Mouse (Mus musculus): ENCODE results near the gene Abtb1. TPM values are rescaled to one million over a fixed set of nuclear protein-coding genes. Genes with fewer than 3 reads are reported as not detected.

The Abtb1 gene
- polyA plus RNA-seq, 1 experiment from 2014 or later = 23.5 TPM

DNA sequence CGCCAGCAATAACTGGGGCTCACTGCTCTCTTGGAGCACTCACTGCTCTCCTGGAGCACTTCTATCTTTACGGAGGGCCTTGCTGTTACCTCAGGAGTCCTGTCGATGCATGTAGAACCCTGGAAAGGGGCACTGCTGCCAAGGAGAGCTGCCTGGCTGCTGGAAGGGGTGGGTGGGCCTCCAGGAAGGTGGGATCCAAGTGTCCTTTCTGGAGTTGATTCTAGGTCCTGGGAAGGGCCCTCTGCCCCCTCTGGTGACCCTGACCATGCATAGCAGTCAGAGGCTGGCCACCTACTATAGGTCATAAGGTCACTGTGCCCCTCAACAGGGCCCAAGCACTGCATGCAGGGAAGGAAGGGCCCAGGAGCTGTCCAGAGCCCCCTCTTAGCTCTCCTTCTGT is 14.8 kb downstream of the Abtb1 start:
- Histone ChIP-seq H3K9ac (no peak overlapping the region), H3K4me2 (no peak overlapping the region), H3K9me3 (no peaks in the 10 kb centered on the region), H3K27ac (peak overlapping the region; percentile 16; the same call in 1 of the 2 replicates), H3K36me3 (replicated peaks) (no peaks in the 10 kb centered on the region), H3K4me3 (replicated peaks) (no peak overlapping the region), H3K4me1 (peaks cover 9% of the 10 kb centered on the region), H3K27me3 (0 out of 2 replicates have a peak, but pooled peaks cover 9% of the 10 kb centered on the region)
- no peak for ATAC-seq (ENCODE audit: low FRiP score)
- 70% methylated on average over 3 of the region's 3 CpGs for WGBS

DNA sequence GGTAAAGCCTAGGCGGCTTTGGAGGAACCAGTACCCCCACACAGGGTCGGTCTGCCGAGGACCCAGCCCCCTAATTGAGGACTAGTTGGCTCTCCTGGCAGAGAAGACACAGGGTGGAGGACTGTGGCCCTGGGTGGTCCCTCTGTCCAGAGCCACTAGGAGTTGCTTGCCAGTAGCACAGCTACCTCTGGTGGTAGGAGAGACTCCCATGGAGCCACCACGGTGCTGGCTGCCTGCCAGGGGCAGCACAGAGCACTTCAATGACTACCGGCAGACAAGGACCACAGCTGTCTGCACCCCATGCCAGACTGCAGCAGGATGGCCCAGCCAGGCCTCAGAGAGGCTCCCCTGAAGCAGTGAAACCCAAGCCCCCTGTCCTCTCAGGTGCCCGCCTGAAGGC is 15.2 kb downstream of the Abtb1 start:
- H3K27ac ChIP-seq = peak overlapping the region; percentile 16; the same call in 1 of the 2 replicates
- no peak overlapping the region for H3K9ac ChIP-seq
- H3K9me3 ChIP-seq = no peaks in the 10 kb centered on the region
- 28% methylated on average over 6 of the region's 6 CpGs for WGBS
- H3K4me2 ChIP-seq = no peak overlapping the region
- no peaks in the 10 kb centered on the region for H3K36me3 ChIP-seq (replicated peaks)
- H3K4me3 ChIP-seq (replicated peaks) = no peak overlapping the region
- peak; percentile 69 for ATAC-seq (ENCODE audit: low FRiP score)
- H3K4me1 ChIP-seq = peaks cover 9% of the 10 kb centered on the region
- H3K27me3 ChIP-seq = 0 out of 2 replicates have a peak, but pooled peaks cover 9% of the 10 kb centered on the region

DNA sequence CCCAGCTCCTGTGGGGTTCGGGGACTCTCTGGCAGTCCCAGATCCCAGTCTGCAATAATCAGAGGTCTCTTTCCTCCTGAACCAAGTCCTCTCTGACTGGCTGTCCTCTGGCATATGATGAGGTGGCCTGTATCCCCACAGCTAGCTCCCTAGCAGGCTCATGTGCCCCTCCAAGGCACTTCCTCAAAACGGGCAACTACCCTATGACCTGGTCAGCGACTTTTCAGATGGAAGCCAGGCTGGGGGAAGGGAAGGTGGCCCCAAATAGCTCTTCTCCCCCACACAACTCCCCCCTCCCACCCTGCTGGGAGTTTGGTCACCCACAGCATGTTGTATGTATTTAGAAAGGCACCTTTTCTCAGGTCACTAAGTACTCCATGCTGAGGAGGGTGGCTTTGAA is 15.7 kb downstream of the Abtb1 start:
- Histone ChIP-seq H3K36me3 (replicated peaks) (no peaks in the 10 kb centered on the region), H3K4me1 (peaks cover 9% of the 10 kb centered on the region), H3K9ac (no peak overlapping the region), H3K27ac (0 out of 2 replicates have a peak overlapping the region, but pooled peaks have one; percentile 2), H3K4me3 (replicated peaks) (no peak overlapping the region), H3K27me3 (0 out of 2 replicates have a peak, but pooled peaks cover 9% of the 10 kb centered on the region), H3K9me3 (no peaks in the 10 kb centered on the region), H3K4me2 (no peak overlapping the region)
- 52% methylated on average over 3 of the region's 3 CpGs for WGBS
- ATAC-seq (ENCODE audit: low FRiP score) = no peak

DNA sequence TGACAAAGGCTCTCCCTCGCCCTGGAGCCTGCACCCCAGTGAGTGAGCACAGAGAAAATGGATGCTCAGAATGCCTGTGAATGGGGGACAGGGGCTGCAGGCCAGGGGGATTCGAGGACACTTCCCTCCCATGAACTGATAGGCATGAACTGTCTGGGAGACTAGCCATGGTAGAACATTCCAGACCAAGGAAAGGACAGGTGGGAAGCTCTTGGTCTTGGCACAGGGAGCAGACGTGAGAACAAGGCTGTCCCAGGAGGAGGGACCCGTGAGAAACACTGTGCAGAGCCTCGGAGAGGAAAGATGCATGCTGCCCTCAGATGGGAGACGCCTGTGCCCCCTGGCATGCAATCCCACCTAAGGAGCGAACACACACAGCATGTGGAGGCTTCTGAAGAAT is 17.6 kb downstream of the Abtb1 start:
- Histone ChIP-seq H3K9ac (no peak overlapping the region), H3K27me3 (0 out of 2 replicates have a peak, but pooled peaks cover 9% of the 10 kb centered on the region), H3K4me3 (replicated peaks) (no peak overlapping the region), H3K4me1 (peaks cover 9% of the 10 kb centered on the region), H3K9me3 (no peaks in the 10 kb centered on the region), H3K4me2 (no peak overlapping the region), H3K36me3 (replicated peaks) (no peaks in the 10 kb centered on the region), H3K27ac (no peak overlapping the region)
- ATAC-seq (ENCODE audit: low FRiP score) = no peak
- WGBS = 74% methylated on average over 7 of the region's 7 CpGs

DNA sequence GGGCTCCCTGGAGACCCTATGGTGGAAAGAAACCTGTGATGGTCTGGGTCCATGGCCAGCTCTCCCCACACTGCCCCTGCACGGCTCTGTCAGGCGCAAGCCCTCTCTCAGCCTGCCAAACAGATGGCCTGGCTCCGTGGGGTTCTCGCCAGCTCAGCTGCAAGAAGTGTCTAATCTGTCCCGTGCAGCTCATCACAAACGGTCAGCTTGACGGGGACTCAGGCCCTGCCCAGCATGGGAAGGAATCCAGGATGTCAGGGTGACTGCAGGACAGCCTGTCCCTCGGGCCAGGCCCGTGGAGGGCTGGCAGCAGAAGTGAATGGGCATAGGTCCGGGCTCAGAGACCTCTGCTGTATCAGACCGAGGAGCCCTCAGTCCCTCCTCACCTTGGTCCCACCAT is 19.9 kb downstream of the Abtb1 start:
- no peak overlapping the region for H3K4me2 ChIP-seq
- WGBS = 86% methylated on average over 11 of the region's 11 CpGs
- H3K4me3 ChIP-seq (replicated peaks) = no peak overlapping the region
- no peaks in the 10 kb centered on the region for H3K9me3 ChIP-seq
- peaks cover 6% of the 10 kb centered on the region for H3K4me1 ChIP-seq
- no peaks in the 10 kb centered on the region for H3K36me3 ChIP-seq (replicated peaks)
- no peak overlapping the region for H3K9ac ChIP-seq
- no peak for ATAC-seq (ENCODE audit: low FRiP score)
- H3K27me3 ChIP-seq = 0 out of 2 replicates have a peak, but pooled peaks cover 9% of the 10 kb centered on the region
- no peak overlapping the region for H3K27ac ChIP-seq

DNA sequence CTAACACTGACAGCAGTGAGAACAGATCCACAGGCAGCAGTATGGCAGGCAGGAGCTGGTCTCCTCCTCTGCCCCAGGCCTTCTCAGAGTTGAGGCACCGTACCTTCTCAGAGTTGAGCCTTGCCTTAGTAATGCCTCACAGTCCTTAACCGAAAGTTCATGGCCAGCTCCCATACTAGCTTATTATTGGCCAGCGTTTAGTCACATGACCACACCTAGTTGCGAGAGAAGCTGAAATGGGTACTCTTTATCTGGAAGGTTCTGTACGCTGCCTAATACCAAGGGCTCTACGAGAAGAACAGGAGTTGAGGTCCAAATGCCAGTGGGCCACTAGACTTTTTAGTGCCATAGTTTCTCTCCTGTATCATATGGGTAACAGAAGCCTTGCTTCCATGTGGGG is 20.5 kb downstream of the Abtb1 start:
- Histone ChIP-seq H3K9ac (no peak overlapping the region), H3K36me3 (replicated peaks) (no peaks in the 10 kb centered on the region), H3K27me3 (0 out of 2 replicates have a peak, but pooled peaks cover 9% of the 10 kb centered on the region), H3K27ac (no peak overlapping the region), H3K4me1 (no peaks in the 10 kb centered on the region), H3K4me3 (replicated peaks) (no peak overlapping the region), H3K9me3 (no peaks in the 10 kb centered on the region), H3K4me2 (no peak overlapping the region)
- ATAC-seq (ENCODE audit: low FRiP score) = no peak
- 92% methylated on average over 6 of the region's 6 CpGs for WGBS

DNA sequence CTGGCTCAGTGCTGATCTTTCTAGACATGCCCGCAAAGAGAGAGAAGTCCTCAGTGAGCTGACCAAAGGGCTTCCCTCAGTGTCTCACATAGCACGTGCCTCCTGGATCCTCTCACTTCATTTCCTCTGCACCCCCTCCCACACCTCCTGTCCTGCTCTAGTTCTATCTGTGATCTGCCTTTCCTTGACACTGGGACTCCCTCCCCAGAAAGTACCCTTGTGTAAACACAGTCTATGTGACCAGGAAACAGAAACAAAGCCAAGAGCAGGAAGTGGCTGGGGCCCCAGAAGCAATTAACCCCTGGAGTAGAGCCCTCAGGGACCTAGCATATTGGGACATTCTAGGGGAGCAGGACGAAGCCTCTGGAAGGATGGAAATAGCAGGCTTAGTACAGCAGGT is 20.9 kb downstream of the Abtb1 start:
- Histone ChIP-seq H3K4me2 (no peak overlapping the region), H3K27ac (no peak overlapping the region), H3K4me1 (no peaks in the 10 kb centered on the region), H3K9me3 (no peaks in the 10 kb centered on the region), H3K9ac (no peak overlapping the region), H3K4me3 (replicated peaks) (no peak overlapping the region), H3K27me3 (0 out of 2 replicates have a peak, but pooled peaks cover 9% of the 10 kb centered on the region), H3K36me3 (replicated peaks) (no peaks in the 10 kb centered on the region)
- no peak for ATAC-seq (ENCODE audit: low FRiP score)
- WGBS = 78% methylated on average over 3 of the region's 3 CpGs

DNA sequence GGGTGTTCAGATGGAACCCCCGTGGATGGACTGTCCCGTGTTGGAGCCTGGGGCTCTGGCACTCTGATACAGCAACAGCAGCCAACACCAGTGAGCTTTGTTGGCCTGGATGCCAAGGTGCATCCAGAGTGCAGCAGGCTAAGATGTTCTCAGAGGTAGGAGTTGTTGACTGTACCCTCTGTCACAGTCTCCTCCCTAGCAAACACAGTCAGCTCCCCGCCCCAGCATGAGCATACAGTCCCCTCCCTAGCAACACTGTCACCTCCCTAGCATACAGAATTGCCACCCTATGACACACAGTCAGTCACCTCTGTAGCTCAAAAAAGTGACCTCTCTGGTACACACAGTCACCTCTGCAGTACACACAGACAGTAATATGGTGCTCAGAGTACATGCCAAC is 24.9 kb downstream of the Abtb1 start:
- H3K4me1 ChIP-seq = peaks cover 5% of the 10 kb centered on the region; the same call in 1 of the 2 replicates
- H3K9ac ChIP-seq = no peak overlapping the region
- no peak for ATAC-seq (ENCODE audit: low FRiP score)
- H3K9me3 ChIP-seq = no peaks in the 10 kb centered on the region
- H3K4me3 ChIP-seq (replicated peaks) = no peak overlapping the region
- no peaks in the 10 kb centered on the region for H3K36me3 ChIP-seq (replicated peaks)
- no peak overlapping the region for H3K27ac ChIP-seq
- WGBS = 86% methylated on average over 3 of the region's 3 CpGs
- no peaks in the 10 kb centered on the region; the same call in 1 of the 2 replicates for H3K27me3 ChIP-seq
- no peak overlapping the region for H3K4me2 ChIP-seq

DNA sequence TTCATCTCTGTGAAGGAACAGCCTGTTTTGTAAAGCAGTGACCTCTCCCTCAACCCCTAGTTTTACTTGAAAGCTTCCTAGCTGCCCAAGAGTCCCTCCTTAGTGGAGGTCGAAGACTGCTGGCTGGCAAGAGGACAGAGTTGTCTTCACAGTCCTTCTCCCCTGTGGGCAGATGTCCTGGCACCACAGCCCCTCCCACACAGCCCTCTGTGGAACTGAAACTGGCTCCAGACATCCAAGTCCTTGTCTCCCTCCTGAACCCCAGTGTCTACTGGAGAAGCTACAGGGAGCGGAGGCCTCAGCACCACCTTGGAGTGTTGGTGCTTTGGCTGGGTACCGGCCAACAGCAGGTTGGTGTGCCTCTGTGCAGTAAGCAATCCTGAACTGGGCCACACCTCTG is 26.3 kb downstream of the Abtb1 start:
- ATAC-seq (ENCODE audit: low FRiP score) = no peak

DNA sequence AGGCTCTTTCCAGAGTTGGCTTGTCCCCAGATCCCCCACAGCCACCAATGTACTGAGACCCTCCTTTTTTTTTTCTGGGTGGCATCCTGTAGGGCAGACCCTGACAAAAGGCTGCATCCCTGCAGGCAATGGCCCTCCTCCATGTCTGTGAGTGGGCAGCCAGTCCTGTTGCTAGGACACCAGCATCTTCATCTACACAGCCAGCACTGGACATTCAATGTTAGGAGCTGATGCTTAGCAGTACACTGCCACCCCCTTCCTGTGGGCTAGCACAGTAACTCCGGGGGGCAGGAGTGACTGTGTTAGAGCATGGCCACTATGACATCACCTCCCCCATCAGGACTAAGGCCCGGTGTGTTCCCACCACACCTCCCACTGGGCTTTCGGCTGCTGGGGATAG is 26.7 kb downstream of the Abtb1 start:
- WGBS = 64% methylated on average over 3 of the region's 3 CpGs

More for the DNA sequence above, 26.3 kb downstream of the Abtb1 start:
- H3K4me1 ChIP-seq = peaks cover 8% of the 10 kb centered on the region
- no peak overlapping the region for H3K9ac ChIP-seq
- H3K36me3 ChIP-seq (replicated peaks) = no peaks in the 10 kb centered on the region
- H3K4me3 ChIP-seq (replicated peaks) = no peak overlapping the region
- H3K27ac ChIP-seq = no peak overlapping the region
- no peak overlapping the region for H3K4me2 ChIP-seq
- 83% methylated on average over 3 of the region's 3 CpGs for WGBS
- no peaks in the 10 kb centered on the region for H3K9me3 ChIP-seq
- H3K27me3 ChIP-seq = no peaks in the 10 kb centered on the region; the same call in 1 of the 2 replicates

DNA sequence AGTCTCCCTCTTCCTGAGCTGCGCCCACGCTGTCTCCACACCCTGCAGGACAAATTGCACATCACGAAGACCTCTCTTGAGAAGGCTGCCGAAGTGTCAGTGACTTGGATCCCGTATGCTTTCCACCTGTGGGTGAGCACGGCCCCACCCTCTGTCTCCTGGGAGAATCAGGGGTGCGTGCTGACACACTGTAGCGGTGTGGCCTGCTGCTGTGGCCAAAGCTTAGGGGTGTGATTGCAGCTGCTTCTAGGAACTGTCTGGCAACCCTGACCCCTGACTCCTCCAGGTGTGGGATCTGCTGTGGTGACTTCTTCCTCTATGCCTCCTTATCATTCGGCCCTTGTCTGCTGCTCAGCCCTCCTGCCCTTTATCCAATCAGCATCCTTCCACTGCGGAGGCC is 28.0 kb downstream of the Abtb1 start:
- WGBS = 85% methylated on average over 10 of the region's 10 CpGs
- no peaks in the 10 kb centered on the region for H3K9me3 ChIP-seq
- ATAC-seq (ENCODE audit: low FRiP score) = no peak
- no peak overlapping the region for H3K4me2 ChIP-seq
- no peaks in the 10 kb centered on the region for H3K36me3 ChIP-seq (replicated peaks)
- no peak overlapping the region for H3K27ac ChIP-seq
- peaks cover 8% of the 10 kb centered on the region for H3K4me1 ChIP-seq
- H3K4me3 ChIP-seq (replicated peaks) = no peak overlapping the region
- no peak overlapping the region for H3K9ac ChIP-seq
- no peaks in the 10 kb centered on the region; the same call in 1 of the 2 replicates for H3K27me3 ChIP-seq

More for the DNA sequence above, 26.7 kb downstream of the Abtb1 start:
- Histone ChIP-seq H3K4me2 (no peak overlapping the region), H3K27me3 (no peaks in the 10 kb centered on the region; the same call in 1 of the 2 replicates), H3K4me1 (peaks cover 8% of the 10 kb centered on the region), H3K9ac (no peak overlapping the region), H3K9me3 (no peaks in the 10 kb centered on the region), H3K36me3 (replicated peaks) (no peaks in the 10 kb centered on the region), H3K4me3 (replicated peaks) (no peak overlapping the region), H3K27ac (no peak overlapping the region)
- ATAC-seq (ENCODE audit: low FRiP score) = no peak

DNA sequence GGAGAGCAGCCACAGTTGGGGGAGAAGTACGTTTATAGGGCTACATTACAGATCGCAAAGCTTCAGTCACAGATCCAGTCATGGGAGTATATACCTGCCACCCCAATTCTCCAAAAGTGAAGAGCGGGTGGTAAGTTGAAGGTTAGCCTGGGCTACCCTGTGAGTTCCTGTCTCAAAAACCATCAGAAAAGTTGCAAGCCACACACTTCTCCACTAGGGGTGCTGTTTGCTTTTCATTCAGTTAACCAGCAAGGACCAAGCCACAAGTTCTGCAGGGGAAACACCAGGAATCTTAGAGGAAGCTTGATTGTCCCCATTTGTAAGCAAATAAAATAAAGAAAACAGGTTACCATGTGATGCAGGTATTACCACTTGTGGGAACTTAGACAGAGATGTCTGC is 28.9 kb downstream of the Abtb1 start:
- 72% methylated on average over 3 of the region's 3 CpGs for WGBS
- no peaks in the 10 kb centered on the region for H3K36me3 ChIP-seq (replicated peaks)
- ATAC-seq (ENCODE audit: low FRiP score) = no peak

DNA sequence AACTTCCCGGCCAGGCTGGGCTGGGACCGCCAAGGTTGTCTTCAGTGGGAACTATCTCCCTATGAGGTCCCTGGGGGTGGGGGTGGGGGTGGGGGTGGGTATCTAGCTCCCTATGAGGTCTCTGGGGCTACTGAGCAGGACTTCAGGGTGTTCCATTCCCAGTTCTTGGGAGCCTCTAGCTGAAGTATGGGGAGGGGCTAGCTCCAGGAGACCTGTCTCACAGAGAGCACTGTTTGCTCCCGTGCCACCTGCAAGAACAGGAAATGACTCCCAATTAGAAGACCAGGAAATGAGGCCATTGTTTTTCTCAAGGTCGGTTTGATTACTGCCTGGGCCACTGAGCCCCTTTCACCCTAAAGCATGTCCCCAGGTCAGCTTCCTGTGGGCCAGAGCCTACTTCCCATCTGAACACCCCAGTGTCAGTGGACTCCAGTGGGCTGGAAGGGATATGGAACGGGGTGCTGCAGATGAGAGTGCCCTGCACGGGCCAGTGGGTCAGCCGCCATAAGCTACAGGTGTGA is 29.8 kb downstream of the Abtb1 start:
- WGBS = 77% methylated on average over 7 of the region's 7 CpGs
- no peak overlapping the region for H3K4me3 ChIP-seq (replicated peaks)
- ATAC-seq (ENCODE audit: low FRiP score) = no peak
- no peak overlapping the region for H3K9ac ChIP-seq
- H3K9me3 ChIP-seq = no peaks in the 10 kb centered on the region
- H3K27ac ChIP-seq = no peak overlapping the region
- H3K4me2 ChIP-seq = no peak overlapping the region
- peaks cover 8% of the 10 kb centered on the region for H3K4me1 ChIP-seq
- H3K27me3 ChIP-seq = no peaks in the 10 kb centered on the region; the same call in 1 of the 2 replicates
- H3K36me3 ChIP-seq (replicated peaks) = no peaks in the 10 kb centered on the region

More for the DNA sequence above, 28.9 kb downstream of the Abtb1 start:
- Histone ChIP-seq H3K9ac (no peak overlapping the region), H3K4me3 (replicated peaks) (no peak overlapping the region), H3K4me2 (no peak overlapping the region), H3K27ac (no peak overlapping the region), H3K4me1 (peaks cover 8% of the 10 kb centered on the region), H3K27me3 (no peaks in the 10 kb centered on the region; the same call in 1 of the 2 replicates), H3K9me3 (no peaks in the 10 kb centered on the region)
